Mouse (Mus musculus) heart, embryonic 12.5 days (tissue): Measurements from ENCODE around the gene Ptprn2. TPM values are rescaled to one million over a fixed set of nuclear protein-coding genes. Genes with fewer than 3 reads are reported as not detected.

Source experiments
- ATAC-seq: fragments of 200-750 bp; cut with Nextera tagmentation; 2 replicates; pipeline ENCODE4 v1.8.0; 2017; ENCODE audit warnings: moderate TSS enrichment, moderate library complexity; ENCODE audit not compliant: insufficient number of reproducible peaks, low FRiP score
- H3K27ac ChIP-seq: fragments of 300-500 bp; sonication (generic); 2 replicates; pipeline ENCODE4 v1.5.1; 2016; ENCODE audit warnings: mild to moderate bottlenecking, moderate library complexity; ENCODE audit not compliant: poor library complexity, severe bottlenecking
- H3K27me3 ChIP-seq: fragments of 300-500 bp; sonication (generic); replicated peaks from 2 replicates; pipeline ENCODE4 v1.6.1; 2016; ENCODE audit warnings: mild to moderate bottlenecking, moderate library complexity
- H3K36me3 ChIP-seq: fragments of 300-500 bp; sonication (generic); 2 replicates; pipeline ENCODE4 v1.6.1; 2016; ENCODE audit warnings: mild to moderate bottlenecking, moderate library complexity
- H3K4me1 ChIP-seq: fragments of 300-500 bp; sonication (generic); replicated peaks from 2 replicates; pipeline ENCODE4 v1.6.1; 2016; ENCODE audit warnings: mild to moderate bottlenecking
- H3K4me2 ChIP-seq: fragments of 300-500 bp; sonication (generic); 2 replicates; pipeline ENCODE4 v1.6.1; 2016; ENCODE audit warnings: mild to moderate bottlenecking, moderate library complexity
- H3K4me3 ChIP-seq: fragments of 300-500 bp; sonication (generic); 2 replicates; pipeline ENCODE4 v1.5.1; 2016; ENCODE audit warnings: mild to moderate bottlenecking
- H3K9ac ChIP-seq: fragments of 300-500 bp; sonication (generic); 2 replicates; pipeline ENCODE4 v1.6.1; 2016; ENCODE audit warnings: mild to moderate bottlenecking, moderate library complexity
- H3K9me3 ChIP-seq: fragments of 300-500 bp; sonication (generic); replicated peaks from 2 replicates; pipeline ENCODE4 v1.6.1; 2016; ENCODE audit warnings: mild to moderate bottlenecking, moderate library complexity
- WGBS: fragments of 180-500 bp; shearing (Covaris S2); methylation state at CpG from one replicate; pipeline ENCODE4 v1.1.7; 2016; 5-methylcytosine and 5-hydroxymethylcytosine counted together
- polyA plus RNA-seq: library from polyadenylated mRNA; unstranded; fragments of >200 nt; fragmentation: Nextera tagmentation; extraction: Ambion mirVana; gene quantifications from 2 replicates; pipeline ENCODE4 v1.2.1, GENCODE M21; 2016

The Ptprn2 gene
- polyA plus RNA-seq, 1 experiment from 2014 or later: 0.05 TPM

DNA sequence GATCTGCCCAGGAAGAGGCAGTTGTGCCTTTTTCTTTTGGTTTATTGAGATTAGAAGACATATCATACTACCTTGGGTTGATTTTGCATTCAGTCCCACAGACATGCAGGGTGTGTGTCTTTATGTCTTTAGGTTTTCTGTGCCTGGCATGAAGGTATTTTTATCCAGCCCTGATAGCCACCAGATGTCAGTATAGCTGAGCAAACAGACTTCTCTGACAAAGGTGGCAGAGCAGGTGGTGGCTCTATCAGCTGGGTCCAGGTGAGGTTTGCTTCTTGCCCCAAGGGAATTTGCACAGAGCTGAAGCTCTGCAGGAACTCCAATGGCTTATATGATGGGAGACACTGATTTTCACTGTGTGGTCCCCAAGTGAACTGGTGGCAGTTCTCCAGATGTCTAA is 161.3 kb downstream of the Ptprn2 start:
- peaks cover 19% of the 10 kb centered on the region for H3K27me3 ChIP-seq
- H3K4me2 ChIP-seq: no peak overlapping the region
- H3K9me3 ChIP-seq: no peaks in the 10 kb centered on the region
- no peak overlapping the region for H3K4me3 ChIP-seq
- no peak overlapping the region for H3K27ac ChIP-seq
- no peaks in the 10 kb centered on the region for H3K4me1 ChIP-seq
- no peak overlapping the region for H3K9ac ChIP-seq
- no peak for ATAC-seq
- no peaks in the 10 kb centered on the region for H3K36me3 ChIP-seq

GRCm38 (mm10) chr12:116648584-116649206 is 163.2 kb downstream of the Ptprn2 start:
- Histone ChIP-seq H3K27ac (no peak overlapping the region), H3K4me2 (no peak overlapping the region), H3K27me3 (0 out of 2 replicates have a peak, but pooled peaks cover 3% of the 10 kb centered on the region), H3K9ac (no peak overlapping the region), H3K9me3 (no peaks in the 10 kb centered on the region), H3K4me3 (no peak overlapping the region), H3K36me3 (no peaks in the 10 kb centered on the region), H3K4me1 (no peaks in the 10 kb centered on the region)
- no peak; the same call in 1 of the 2 replicates for ATAC-seq
- 53% methylated on average over 4 of the region's 4 CpGs for WGBS

GRCm38 (mm10) chr12:116653684-116654083 is 168.2 kb downstream of the Ptprn2 start:
- WGBS: 58% methylated on average over 1 of the region's 1 CpGs
- no peaks in the 10 kb centered on the region for H3K4me1 ChIP-seq
- ATAC-seq: no peak

GRCm38 (mm10) chr12:116660076-116660475 is 174.6 kb downstream of the Ptprn2 start:
- WGBS: 18% methylated on average over 7 of the region's 7 CpGs
- H3K4me3 ChIP-seq: no peak overlapping the region
- no peak overlapping the region for H3K27ac ChIP-seq
- ATAC-seq: no peak
- no peaks in the 10 kb centered on the region for H3K4me1 ChIP-seq
- H3K4me2 ChIP-seq: no peak overlapping the region
- H3K27me3 ChIP-seq: no peaks in the 10 kb centered on the region
- H3K36me3 ChIP-seq: no peaks in the 10 kb centered on the region
- H3K9ac ChIP-seq: no peak overlapping the region
- no peaks in the 10 kb centered on the region for H3K9me3 ChIP-seq

More at GRCm38 (mm10) chr12:116653684-116654083, 168.2 kb downstream of the Ptprn2 start:
- Histone ChIP-seq H3K27me3 (no peaks in the 10 kb centered on the region), H3K36me3 (no peaks in the 10 kb centered on the region), H3K4me2 (no peak overlapping the region), H3K4me3 (no peak overlapping the region), H3K9ac (no peak overlapping the region), H3K9me3 (no peaks in the 10 kb centered on the region), H3K27ac (no peak overlapping the region)

DNA sequence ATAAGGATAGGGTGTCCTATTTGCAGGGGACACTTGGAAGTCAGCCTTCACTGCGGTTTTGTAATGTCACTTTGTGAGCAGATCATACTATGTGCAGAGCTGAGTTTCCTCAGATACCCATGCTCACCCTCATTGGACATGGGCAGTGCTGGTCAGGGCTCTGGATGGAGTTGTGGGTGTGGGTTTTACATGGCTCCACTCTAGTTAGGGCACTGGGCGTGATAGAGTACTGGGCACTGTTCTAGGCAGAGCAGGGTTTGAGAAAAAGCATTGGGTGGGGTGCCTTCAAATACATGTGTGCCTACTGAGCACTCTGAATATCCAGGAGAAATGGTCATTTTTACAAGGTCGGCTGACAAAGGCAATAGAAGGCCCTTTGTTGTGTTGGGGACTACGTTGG is 175.5 kb downstream of the Ptprn2 start:
- Histone ChIP-seq H3K4me1 (no peaks in the 10 kb centered on the region), H3K27me3 (no peaks in the 10 kb centered on the region), H3K27ac (no peak overlapping the region), H3K9ac (no peak overlapping the region), H3K4me2 (no peak overlapping the region), H3K36me3 (no peaks in the 10 kb centered on the region), H3K9me3 (no peaks in the 10 kb centered on the region), H3K4me3 (no peak overlapping the region)
- WGBS: 75% methylated on average over 4 of the region's 4 CpGs
- no peak for ATAC-seq

DNA sequence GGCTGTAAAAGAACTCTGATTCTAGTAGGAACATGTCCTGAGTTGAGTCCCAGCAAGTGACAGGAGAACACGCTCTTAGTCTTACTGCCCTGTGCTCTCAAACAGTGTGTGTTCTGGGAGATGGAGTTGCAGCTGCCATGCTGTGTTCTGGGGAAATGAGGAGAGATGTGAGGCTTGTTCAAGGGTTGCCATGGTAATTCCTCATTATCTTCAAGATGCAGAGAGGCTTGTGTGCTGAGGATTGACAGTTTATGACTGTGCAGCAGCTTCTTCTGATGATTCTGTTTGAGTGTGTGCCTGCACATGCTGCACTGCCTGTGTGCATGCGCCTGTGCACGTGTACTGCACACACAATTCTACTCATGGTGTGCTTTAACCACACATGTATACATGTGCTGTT is 192.2 kb downstream of the Ptprn2 start:
- 81% methylated on average over 3 of the region's 3 CpGs for WGBS
- H3K9me3 ChIP-seq: no peaks in the 10 kb centered on the region

DNA sequence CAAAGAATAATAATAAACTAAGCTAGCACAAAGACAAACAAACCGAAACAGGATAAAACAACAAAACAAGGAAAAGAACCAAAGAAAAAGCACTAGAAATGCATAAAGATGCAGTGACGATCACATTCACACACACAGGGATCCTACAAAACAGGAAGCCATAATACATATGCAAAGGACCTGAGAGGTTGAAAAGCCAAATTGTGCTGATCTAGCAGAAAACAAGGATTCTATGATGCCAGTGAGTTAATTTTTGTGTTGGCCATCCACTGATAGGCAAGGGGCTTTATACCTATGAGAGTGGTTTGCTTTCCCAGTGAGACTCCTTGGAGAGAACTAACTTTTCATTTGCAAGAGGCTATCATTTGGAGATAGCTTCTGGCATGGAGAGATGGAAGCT is 204.3 kb downstream of the Ptprn2 start:
- Histone ChIP-seq H3K27me3 (no peaks in the 10 kb centered on the region), H3K9me3 (no peaks in the 10 kb centered on the region), H3K4me1 (no peaks in the 10 kb centered on the region), H3K4me2 (no peak overlapping the region), H3K27ac (no peak overlapping the region), H3K4me3 (no peak overlapping the region), H3K9ac (no peak overlapping the region), H3K36me3 (no peaks in the 10 kb centered on the region)
- ATAC-seq: no peak
- WGBS: 83% methylated on average over 2 of the region's 2 CpGs

More for the DNA sequence above, 192.2 kb downstream of the Ptprn2 start:
- H3K27ac ChIP-seq: no peak overlapping the region
- H3K4me1 ChIP-seq: no peaks in the 10 kb centered on the region
- no peak overlapping the region for H3K9ac ChIP-seq
- no peak overlapping the region for H3K4me2 ChIP-seq
- no peak overlapping the region for H3K4me3 ChIP-seq
- H3K36me3 ChIP-seq: no peaks in the 10 kb centered on the region
- ATAC-seq: no peak
- no peaks in the 10 kb centered on the region for H3K27me3 ChIP-seq

DNA sequence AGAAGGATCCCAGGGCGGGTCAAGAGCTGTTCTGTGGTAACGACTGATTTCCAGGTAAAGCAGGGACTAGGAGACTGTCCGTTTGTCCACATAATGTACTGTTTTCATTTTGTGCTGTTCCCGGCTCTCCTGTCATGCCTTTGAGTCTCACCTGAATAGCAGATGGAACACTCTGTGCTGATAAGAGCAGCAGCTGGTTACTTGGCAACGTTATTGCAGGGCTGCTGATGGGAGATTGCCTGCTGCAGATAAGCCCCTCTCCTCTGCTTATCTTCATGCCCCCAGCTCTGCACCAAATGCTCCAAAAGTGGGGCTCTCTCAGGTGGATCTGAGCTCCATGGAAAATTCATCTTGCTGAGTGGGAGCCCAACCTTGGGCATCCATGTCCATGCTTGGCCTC is 224.0 kb downstream of the Ptprn2 start:
- Histone ChIP-seq H3K4me3 (no peak overlapping the region), H3K9ac (no peak overlapping the region), H3K27ac (no peak overlapping the region), H3K4me2 (no peak overlapping the region), H3K4me1 (no peaks in the 10 kb centered on the region), H3K27me3 (no peaks in the 10 kb centered on the region), H3K9me3 (no peaks in the 10 kb centered on the region), H3K36me3 (no peaks in the 10 kb centered on the region)
- WGBS: 57% methylated on average over 5 of the region's 5 CpGs
- no peak for ATAC-seq

DNA sequence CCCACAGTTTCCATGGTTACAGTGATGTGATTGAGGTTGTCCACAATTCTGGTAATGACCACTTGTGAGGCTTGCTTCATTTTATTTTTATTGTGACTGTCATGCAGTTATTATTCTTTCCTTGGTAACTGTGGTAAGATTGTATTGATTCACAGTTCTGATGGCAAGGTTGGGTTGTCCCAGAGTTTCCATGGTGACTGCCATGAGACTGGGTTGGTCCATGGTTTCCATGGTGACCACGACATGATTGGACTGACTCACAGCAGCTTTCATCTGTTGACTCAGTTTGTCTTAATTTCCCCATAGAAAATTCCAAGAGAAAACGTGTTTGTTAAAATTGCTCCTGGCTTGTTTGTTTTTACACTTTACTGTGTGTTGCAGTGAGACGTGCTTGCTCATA is 225.2 kb downstream of the Ptprn2 start:
- ATAC-seq: no peak
- Histone ChIP-seq H3K27ac (no peak overlapping the region), H3K27me3 (no peaks in the 10 kb centered on the region), H3K9me3 (no peaks in the 10 kb centered on the region), H3K4me1 (no peaks in the 10 kb centered on the region), H3K4me2 (no peak overlapping the region), H3K36me3 (no peaks in the 10 kb centered on the region), H3K9ac (no peak overlapping the region), H3K4me3 (no peak overlapping the region)
- 58% methylated on average over 3 of the region's 3 CpGs for WGBS

GRCm38 (mm10) chr12:116711133-116711532 is 225.6 kb downstream of the Ptprn2 start:
- no peak for ATAC-seq
- no peak overlapping the region for H3K4me2 ChIP-seq
- WGBS: 79% methylated on average over 6 of the region's 6 CpGs

GRCm38 (mm10) chr12:116713096-116713495 is 227.6 kb downstream of the Ptprn2 start:
- Histone ChIP-seq H3K9ac (no peak overlapping the region), H3K36me3 (no peaks in the 10 kb centered on the region), H3K4me1 (no peaks in the 10 kb centered on the region), H3K9me3 (no peaks in the 10 kb centered on the region), H3K4me3 (no peak overlapping the region), H3K4me2 (no peak overlapping the region), H3K27me3 (no peaks in the 10 kb centered on the region), H3K27ac (no peak overlapping the region)
- ATAC-seq: no peak

More at GRCm38 (mm10) chr12:116711133-116711532, 225.6 kb downstream of the Ptprn2 start:
- Histone ChIP-seq H3K9me3 (no peaks in the 10 kb centered on the region), H3K27ac (no peak overlapping the region), H3K9ac (no peak overlapping the region), H3K4me1 (no peaks in the 10 kb centered on the region), H3K4me3 (no peak overlapping the region), H3K27me3 (no peaks in the 10 kb centered on the region), H3K36me3 (no peaks in the 10 kb centered on the region)

- no peak overlapping the region for H3K9ac ChIP-seq
- no peaks in the 10 kb centered on the region for H3K9me3 ChIP-seq
- H3K4me1 ChIP-seq: no peaks in the 10 kb centered on the region
- H3K27me3 ChIP-seq: no peaks in the 10 kb centered on the region
- 79% methylated on average over 2 of the region's 2 CpGs for WGBS
- ATAC-seq: no peak
- H3K4me2 ChIP-seq: no peak overlapping the region
- no peaks in the 10 kb centered on the region for H3K36me3 ChIP-seq
- no peak overlapping the region for H3K4me3 ChIP-seq
- no peak overlapping the region for H3K27ac ChIP-seq
These were observed 235.5 kb downstream of the Ptprn2 start for GRCm38 (mm10) chr12:116721062-116721461.
